In genomic region chr12:8189722-8190121, GRCm38 (mm10) we compare ENCODE assay signal across 16 mouse cellular contexts.
"Had no signal": no experiment of that assay in that cellular context is flagged by ENCODE, and none has a peak within 500 bp of the region (broad histone marks: within the 10 kb centered on the region; RNA-seq: fewer than 3 reads in every experiment).

No protein-coding gene starts in this region.

- DNase-seq: kidney, adult 9 months; kidney, postnatal 14 days; kidney, postnatal 4 days; layer of hippocampus, adult 9-11 months; liver; liver, embryonic 13.5 days; lung, embryonic 14.5 days; retina, postnatal 1 day; right cerebral cortex, postnatal 25 days; spleen, adult 18-20 months; thymus, adult 2 months; thymus, postnatal 14 days; thymus, postnatal 4 days had no signal

- ATAC-seq: lung, postnatal 0 days; midbrain, embryonic 13.5 days; midbrain, embryonic 16.5 days had no signal
